Mouse (Mus musculus): ENCODE data around the gene Aff2. TPM values are rescaled to one million over a fixed set of nuclear protein-coding genes. Genes with fewer than 3 reads are reported as not detected.

The Aff2 gene
- polyA plus RNA-seq, 1 experiment from 2014 or later: 6.9 TPM

GRCm38 (mm10) chrX:69801890-69802439, 441.9 kb downstream of the Aff2 start:
- 80% methylated on average over 2 of the region's 2 CpGs for WGBS
- no peak for ATAC-seq (ENCODE audit: insufficient number of reproducible peaks, insufficient read depth, low FRiP score, low TSS enrichment, low read depth)

GRCm38 (mm10) chrX:69802481-69802880, 442.4 kb downstream of the Aff2 start:
- ATAC-seq (ENCODE audit: insufficient number of reproducible peaks, insufficient read depth, low FRiP score, low TSS enrichment, low read depth): no peak
- H3K9ac ChIP-seq: no peak overlapping the region
- no peaks in the 10 kb centered on the region for H3K4me1 ChIP-seq
- H3K9me3 ChIP-seq: no peaks in the 10 kb centered on the region
- 87% methylated on average over 3 of the region's 3 CpGs for WGBS
- no peaks in the 10 kb centered on the region for H3K36me3 ChIP-seq
- no peak overlapping the region for H3K27ac ChIP-seq
- H3K27me3 ChIP-seq: no peaks in the 10 kb centered on the region
- H3K4me2 ChIP-seq: no peak overlapping the region
- H3K4me3 ChIP-seq: no peak overlapping the region

More at GRCm38 (mm10) chrX:69801890-69802439, 441.9 kb downstream of the Aff2 start:
- H3K4me3 ChIP-seq: no peak overlapping the region
- no peak overlapping the region for H3K4me2 ChIP-seq
- H3K36me3 ChIP-seq: no peaks in the 10 kb centered on the region
- H3K9ac ChIP-seq: no peak overlapping the region
- no peaks in the 10 kb centered on the region for H3K27me3 ChIP-seq
- H3K4me1 ChIP-seq: no peaks in the 10 kb centered on the region
- H3K27ac ChIP-seq: no peak overlapping the region
- H3K9me3 ChIP-seq: no peaks in the 10 kb centered on the region

GRCm38 (mm10) chrX:69811798-69812197, 451.7 kb downstream of the Aff2 start:
- H3K9ac ChIP-seq: no peak overlapping the region
- H3K27ac ChIP-seq: no peak overlapping the region
- no peaks in the 10 kb centered on the region for H3K4me1 ChIP-seq
- WGBS: 87% methylated on average over 4 of the region's 4 CpGs
- H3K4me2 ChIP-seq: no peak overlapping the region
- H3K27me3 ChIP-seq: no peaks in the 10 kb centered on the region
- no peak for ATAC-seq (ENCODE audit: insufficient number of reproducible peaks, insufficient read depth, low FRiP score, low TSS enrichment, low read depth)
- H3K9me3 ChIP-seq: no peaks in the 10 kb centered on the region
- no peak overlapping the region for H3K4me3 ChIP-seq
- H3K36me3 ChIP-seq: no peaks in the 10 kb centered on the region

- Histone ChIP-seq H3K4me1 (no peaks in the 10 kb centered on the region), H3K9me3 (no peaks in the 10 kb centered on the region), H3K4me3 (no peak overlapping the region), H3K27me3 (no peaks in the 10 kb centered on the region), H3K4me2 (no peak overlapping the region), H3K27ac (no peak overlapping the region), H3K36me3 (no peaks in the 10 kb centered on the region), H3K9ac (no peak overlapping the region)
- ATAC-seq (ENCODE audit: insufficient number of reproducible peaks, insufficient read depth, low FRiP score, low TSS enrichment, low read depth): no peak
- 59% methylated on average over 2 of the region's 2 CpGs for WGBS
These were observed 455.0 kb downstream of the Aff2 start for GRCm38 (mm10) chrX:69815054-69815453.

- no peaks in the 10 kb centered on the region for H3K36me3 ChIP-seq
- no peak for ATAC-seq (ENCODE audit: insufficient number of reproducible peaks, insufficient read depth, low FRiP score, low TSS enrichment, low read depth)
- H3K9me3 ChIP-seq: no peaks in the 10 kb centered on the region
- H3K27me3 ChIP-seq: no peaks in the 10 kb centered on the region
- H3K9ac ChIP-seq: no peak overlapping the region
- 75% methylated on average over 3 of the region's 3 CpGs for WGBS
- H3K4me3 ChIP-seq: no peak overlapping the region
- H3K4me1 ChIP-seq: no peaks in the 10 kb centered on the region
- no peak overlapping the region for H3K4me2 ChIP-seq
- no peak overlapping the region for H3K27ac ChIP-seq
These were observed 457.6 kb downstream of the Aff2 start for GRCm38 (mm10) chrX:69817679-69818078.

GRCm38 (mm10) chrX:69818188-69818587, 458.1 kb downstream of the Aff2 start:
- Histone ChIP-seq H3K27me3 (no peaks in the 10 kb centered on the region), H3K4me2 (no peak overlapping the region), H3K27ac (no peak overlapping the region), H3K4me1 (no peaks in the 10 kb centered on the region), H3K4me3 (no peak overlapping the region), H3K9ac (no peak overlapping the region), H3K36me3 (no peaks in the 10 kb centered on the region), H3K9me3 (no peaks in the 10 kb centered on the region)
- WGBS: 56% methylated on average over 5 of the region's 5 CpGs
- ATAC-seq (ENCODE audit: insufficient number of reproducible peaks, insufficient read depth, low FRiP score, low TSS enrichment, low read depth): no peak

GRCm38 (mm10) chrX:69867601-69868000, 507.5 kb downstream of the Aff2 start:
- no peak for ATAC-seq (ENCODE audit: insufficient number of reproducible peaks, insufficient read depth, low FRiP score, low TSS enrichment, low read depth)
- H3K4me1 ChIP-seq: no peaks in the 10 kb centered on the region
- H3K4me2 ChIP-seq: no peak overlapping the region
- no peak overlapping the region for H3K9ac ChIP-seq
- H3K9me3 ChIP-seq: no peaks in the 10 kb centered on the region
- H3K4me3 ChIP-seq: no peak overlapping the region
- no peaks in the 10 kb centered on the region; the same call in 1 of the 2 replicates for H3K27me3 ChIP-seq
- no peak overlapping the region for H3K27ac ChIP-seq
- 87% methylated on average over 5 of the region's 5 CpGs for WGBS
- no peaks in the 10 kb centered on the region for H3K36me3 ChIP-seq

- whole genome bisulfite sequencing: 86% methylated on average over 3 of the region's 3 CpGs
- no peak overlapping the region for H3K9ac ChIP-seq
- no peak overlapping the region for H3K27ac ChIP-seq
- no peaks in the 10 kb centered on the region for H3K9me3 ChIP-seq
- ATAC-seq (ENCODE audit: insufficient number of reproducible peaks, insufficient read depth, low FRiP score, low TSS enrichment, low read depth): no peak
- no peaks in the 10 kb centered on the region for H3K4me1 ChIP-seq
- no peaks in the 10 kb centered on the region for H3K27me3 ChIP-seq
- no peaks in the 10 kb centered on the region for H3K36me3 ChIP-seq
- H3K4me3 ChIP-seq: no peak overlapping the region
- H3K4me2 ChIP-seq: no peak overlapping the region
These were observed 531.6 kb downstream of the Aff2 start for GRCm38 (mm10) chrX:69891713-69892112.
